Mouse (Mus musculus) megakaryocyte progenitor cell, adult 5-6 weeks (primary cell): ENCODE results near the gene Stx4a. TPM values are rescaled to one million over a fixed set of nuclear protein-coding genes. Genes with fewer than 3 reads are reported as not detected.

Source experiments
- ATAC-seq: replicated peaks from 2 replicates; pipeline ENCODE4 v1.8.0; 2016; ENCODE audit warnings: mild to moderate bottlenecking, moderate TSS enrichment, inconsistent platforms; ENCODE audit not compliant: poor library complexity
- total RNA-seq, 2 experiments: library from RNA; stranded (forward) in 1 of 2; stranded (reverse) in 1 of 2; fragments of 157-497, 149-512 nt in 1 of 2; fragments of 200-1000 nt in 1 of 2; gene quantifications; 2 replicates each; pipeline versions ENCODE4 v1.2.3 to v1.2.4; 2015 to 2017

Stx4a gene
- total RNA-seq, 2 experiments from 2014 or later = 35.7 to 70.2 TPM

- no peak for ATAC-seq
These were observed 73.4 kb downstream of the Stx4a start for GRCm38 (mm10) chr7:127897542-127897941.

GRCm38 (mm10) chr7:127898179-127898956, 74.3 kb downstream of the Stx4a start:
- ATAC-seq = no peak

Other genes with a start within 250 kb of the Stx4a start
- 1.8 and 2.2 TPM in 2 replicates for gene Ccdc189, start 235.7 kb upstream of the Stx4a start, total RNA-seq (2015)
- 2.5 and 3.1 TPM in 2 replicates for gene Ccdc189, start 235.7 kb upstream of the Stx4a start, total RNA-seq (2017)
- gene Rnf40, start 235.5 kb upstream of the Stx4a start, total RNA-seq (2015) = 11.7 and 16.5 TPM in 2 replicates
- gene Rnf40, start 235.5 kb upstream of the Stx4a start, total RNA-seq (2017) = 36.9 and 41.9 TPM in 2 replicates
- gene Zfp629, start 208.5 kb upstream of the Stx4a start, total RNA-seq (2015) = 5.4 and 8.4 TPM in 2 replicates
- 8.5 and 11.3 TPM in 2 replicates for gene Zfp629, start 208.5 kb upstream of the Stx4a start, total RNA-seq (2017)
- gene Bcl7c, start 115.4 kb upstream of the Stx4a start, total RNA-seq (2015) = 61.1 and 63.4 TPM in 2 replicates
- 38.1 and 44.6 TPM in 2 replicates for gene Bcl7c, start 115.4 kb upstream of the Stx4a start, total RNA-seq (2017)
- 0.83 and 1.8 TPM in 2 replicates for gene Ctf1, start 111.6 kb upstream of the Stx4a start, total RNA-seq (2015)
- 0.42 and 1.9 TPM in 2 replicates for gene Ctf1, start 111.6 kb upstream of the Stx4a start, total RNA-seq (2017)
- gene Ctf2, start 92.1 kb upstream of the Stx4a start, total RNA-seq (2015) = not detected in 2 replicates
- not detected in 2 replicates for gene Ctf2, start 92.1 kb upstream of the Stx4a start, total RNA-seq (2017)
- 5.6 and 5.7 TPM in 2 replicates for gene Fbxl19, start 79.8 kb upstream of the Stx4a start, total RNA-seq (2015)
- 14.2 and 16.1 TPM in 2 replicates for gene Fbxl19, start 79.8 kb upstream of the Stx4a start, total RNA-seq (2017)
- gene Orai3, start 54.5 kb upstream of the Stx4a start, total RNA-seq (2015) = 26.7 and 32.1 TPM in 2 replicates
- 28.2 and 30.2 TPM in 2 replicates for gene Orai3, start 54.5 kb upstream of the Stx4a start, total RNA-seq (2017)
- 54.7 and 67.2 TPM in 2 replicates for gene Setd1a, start 47.6 kb upstream of the Stx4a start, total RNA-seq (2015)
- 9.7 and 13.6 TPM in 2 replicates for gene Setd1a, start 47.6 kb upstream of the Stx4a start, total RNA-seq (2017)
- not detected in 2 replicates for gene Gm49388, start 38.7 kb upstream of the Stx4a start, total RNA-seq (2015)
- not detected in 2 replicates for gene Gm49388, start 38.7 kb upstream of the Stx4a start, total RNA-seq (2017)
- 20.2 and 31.3 TPM in 2 replicates for gene Hsd3b7, start 23.7 kb upstream of the Stx4a start, total RNA-seq (2015)
- 25.6 and 26.8 TPM in 2 replicates for gene Hsd3b7, start 23.7 kb upstream of the Stx4a start, total RNA-seq (2017)
- 0.12 and 1.5 TPM in 2 replicates for gene Stx1b, start 255 bp downstream of the Stx4a start, total RNA-seq (2015)
- 0.03 and 0.12 TPM in 2 replicates for gene Stx1b, start 255 bp downstream of the Stx4a start, total RNA-seq (2017)
- gene Zfp646, start 51.9 kb downstream of the Stx4a start, total RNA-seq (2015) = 18.7 and 19.4 TPM in 2 replicates
- gene Zfp646, start 51.9 kb downstream of the Stx4a start, total RNA-seq (2017) = 31.6 and 38.2 TPM in 2 replicates
- gene Zfp668, start 52.5 kb downstream of the Stx4a start, total RNA-seq (2015) = 5.7 and 7.4 TPM in 2 replicates
- 2.9 and 6.7 TPM in 2 replicates for gene Zfp668, start 52.5 kb downstream of the Stx4a start, total RNA-seq (2017)
- 0.15 and 0.39 TPM in 2 replicates for gene Prss53, start 66.7 kb downstream of the Stx4a start, total RNA-seq (2015)
- not detected in 2 replicates for gene Prss53, start 66.7 kb downstream of the Stx4a start, total RNA-seq (2017)
- not detected in 2 replicates for gene Gm21974, start 71.2 kb downstream of the Stx4a start, total RNA-seq (2015)
- not detected in 2 replicates for gene Gm21974, start 71.2 kb downstream of the Stx4a start, total RNA-seq (2017)
- 125 and 145 TPM in 2 replicates for gene Vkorc1, start 71.3 kb downstream of the Stx4a start, total RNA-seq (2015)
- gene Vkorc1, start 71.3 kb downstream of the Stx4a start, total RNA-seq (2017) = 30.7 and 39.6 TPM in 2 replicates
- gene Bckdk, start 79.8 kb downstream of the Stx4a start, total RNA-seq (2015) = 68.3 and 75.7 TPM in 2 replicates
- gene Bckdk, start 79.8 kb downstream of the Stx4a start, total RNA-seq (2017) = 42.5 and 49.9 TPM in 2 replicates
- gene Kat8, start 88.2 kb downstream of the Stx4a start, total RNA-seq (2015) = 18.1 and 30.6 TPM in 2 replicates
- gene Kat8, start 88.2 kb downstream of the Stx4a start, total RNA-seq (2017) = 23.7 and 30.4 TPM in 2 replicates
- gene Prss8, start 105.8 kb downstream of the Stx4a start, total RNA-seq (2015) = not detected in 2 replicates
- gene Prss8, start 105.8 kb downstream of the Stx4a start, total RNA-seq (2017) = not detected in 2 replicates
- 1.5 and 2.3 TPM in 2 replicates for gene Prss36, start 122.4 kb downstream of the Stx4a start, total RNA-seq (2015)
- 0.75 and 7.2 TPM in 2 replicates for gene Prss36, start 122.4 kb downstream of the Stx4a start, total RNA-seq (2017)
- 180 and 190 TPM in 2 replicates for gene Fus, start 143.2 kb downstream of the Stx4a start, total RNA-seq (2015)
- 27.2 and 49.5 TPM in 2 replicates for gene Fus, start 143.2 kb downstream of the Stx4a start, total RNA-seq (2017)
- gene Pycard, start 169.6 kb downstream of the Stx4a start, total RNA-seq (2015) = 142 and 147 TPM in 2 replicates
- 20.8 and 26.9 TPM in 2 replicates for gene Pycard, start 169.6 kb downstream of the Stx4a start, total RNA-seq (2017)
- gene Trim72, start 179.7 kb downstream of the Stx4a start, total RNA-seq (2015) = not detected in 2 replicates
- gene Trim72, start 179.7 kb downstream of the Stx4a start, total RNA-seq (2017) = not detected in 2 replicates
- gene Itgam, start 238.3 kb downstream of the Stx4a start, total RNA-seq (2015) = 23.6 and 24.3 TPM in 2 replicates
- 28.0 and 34.9 TPM in 2 replicates for gene Itgam, start 238.3 kb downstream of the Stx4a start, total RNA-seq (2017)
- 0.05 TPM in 1 of 2 replicates, not detected in the other for gene Gm49368, start 238.4 kb downstream of the Stx4a start, total RNA-seq (2015)
- gene Gm49368, start 238.4 kb downstream of the Stx4a start, total RNA-seq (2017) = not detected in 2 replicates